ENCODE assay signal across 35 mouse cellular contexts in genomic region chr11:46184946-46185345, GRCm38 (mm10). TPM values are rescaled to one million over a fixed set of nuclear protein-coding genes. Genes with fewer than 3 reads are reported as not detected.
DNase-seq lines count a peak whose midpoint lies in the region; ATAC-seq lines count a peak whose summit lies in the region.
"Had no signal": no experiment of that assay in that cellular context is flagged by ENCODE, and none has a peak within 500 bp of the region (broad histone marks: within the 10 kb centered on the region; RNA-seq: fewer than 3 reads in every experiment).

No protein-coding gene starts in this region.

- H3K4me1 ChIP-seq in embryonic facial prominence, embryonic 12.5 days: peaks cover 12% of the 10 kb centered on the region; the same call in 1 of the 2 replicates
- peaks cover 14% of the 10 kb centered on the region for H3K4me1 ChIP-seq in embryonic facial prominence, embryonic 10.5 days
- H3K4me1 ChIP-seq in heart, embryonic 12.5 days (replicated peaks): peaks cover 4% of the 10 kb centered on the region; the same call in 1 of the 2 replicates
- 0 out of 2 replicates have a peak, but pooled peaks cover 5% of the 10 kb centered on the region for H3K4me1 ChIP-seq in intestine, embryonic 14.5 days (replicated peaks; ENCODE audit: control insufficient read depth, insufficient read depth, low read length)
- 0 out of 2 replicates have a peak, but pooled peaks cover 4% of the 10 kb centered on the region for H3K4me1 ChIP-seq in intestine, embryonic 15.5 days (replicated peaks)
- H3K4me1 ChIP-seq in limb, embryonic 15.5 days: peaks cover 5% of the 10 kb centered on the region; the same call in 1 of the 2 replicates
- H3K4me1 ChIP-seq: midbrain, embryonic 15.5 days; neural tube, embryonic 15.5 days had no signal

- no peak for DNase-seq in embryonic facial prominence, embryonic 10.5 days (ENCODE audit: low spot score)
- no peak for DNase-seq in heart, postnatal 25 days (ENCODE audit: low spot score)
- no peak for DNase-seq in intestine, embryonic 14.5 days (ENCODE audit: low spot score)
- DNase-seq in testis, postnatal 14 days (ENCODE audit: low spot score): no peak
- DNase-seq: adrenal gland, adult 8-10 months; gastrocnemius, postnatal 10 days; heart, postnatal 14 days; kidney, adult 2 months; kidney, postnatal 36 days; liver; lung, adult 2 months; lung, postnatal 10 days; retina, postnatal 1 day; right cerebral cortex, postnatal 14 days; thymus, adult 18-20 months; thymus, postnatal 36 days had no signal

- H3K27ac ChIP-seq in embryonic facial prominence, embryonic 12.5 days: peak overlapping the region; percentile 2; the same call in 1 of the 2 replicates
- no peak overlapping the region; the same call in 1 of the 2 replicates for H3K27ac ChIP-seq in embryonic facial prominence, embryonic 10.5 days (replicated peaks)
- peak overlapping the region; percentile 61 for H3K27ac ChIP-seq in heart, embryonic 12.5 days (ENCODE audit: poor library complexity, severe bottlenecking)
- H3K27ac ChIP-seq in intestine, embryonic 14.5 days (ENCODE audit: low read depth): peak overlapping the region; percentile 38
- no peak overlapping the region for H3K27ac ChIP-seq in intestine, embryonic 15.5 days
- H3K27ac ChIP-seq in limb, embryonic 15.5 days: 0 out of 2 replicates have a peak overlapping the region, but pooled peaks have one; percentile 40
- H3K27ac ChIP-seq: forebrain, embryonic 12.5 days; hindbrain, embryonic 13.5 days; layer of hippocampus, adult 2 months; left cerebral cortex, adult 2 months; liver, embryonic 14.5 days; macrophage; midbrain, embryonic 15.5 days; neural tube, embryonic 15.5 days; stomach, embryonic 15.5 days had no signal

- H3K4me2 ChIP-seq in embryonic facial prominence, embryonic 12.5 days (replicated peaks): no peak overlapping the region
- H3K4me2 ChIP-seq in heart, embryonic 12.5 days: no peak overlapping the region
- H3K4me2 ChIP-seq in intestine, embryonic 14.5 days (ENCODE audit: low read length): no peak overlapping the region
- H3K4me2 ChIP-seq in intestine, embryonic 15.5 days (replicated peaks): no peak overlapping the region
- no peak overlapping the region for H3K4me2 ChIP-seq in limb, embryonic 15.5 days
- H3K4me2 ChIP-seq: forebrain, embryonic 12.5 days; hindbrain, embryonic 13.5 days; midbrain, embryonic 15.5 days; neural tube, embryonic 15.5 days; stomach, embryonic 15.5 days had no signal

- no peak overlapping the region for H3K4me3 ChIP-seq in embryonic facial prominence, embryonic 12.5 days
- no peak overlapping the region for H3K4me3 ChIP-seq in embryonic facial prominence, embryonic 10.5 days
- no peak overlapping the region for H3K4me3 ChIP-seq in heart, embryonic 12.5 days
- no peak overlapping the region for H3K4me3 ChIP-seq in intestine, embryonic 14.5 days (ENCODE audit: low read depth, low read length)
- H3K4me3 ChIP-seq in intestine, embryonic 15.5 days (replicated peaks): no peak overlapping the region
- no peak overlapping the region for H3K4me3 ChIP-seq in limb, embryonic 15.5 days
- H3K4me3 ChIP-seq: erythroblast, embryonic 14.5 days; forebrain, embryonic 12.5 days; hindbrain, embryonic 13.5 days; layer of hippocampus, adult 2 months; left cerebral cortex, adult 2 months; midbrain, embryonic 15.5 days; neural tube, embryonic 15.5 days; stomach, embryonic 15.5 days had no signal

- no peaks in the 10 kb centered on the region for H3K36me3 ChIP-seq in embryonic facial prominence, embryonic 12.5 days
- H3K36me3 ChIP-seq in embryonic facial prominence, embryonic 10.5 days (replicated peaks): no peaks in the 10 kb centered on the region
- H3K36me3 ChIP-seq in heart, embryonic 12.5 days: no peaks in the 10 kb centered on the region
- H3K36me3 ChIP-seq in intestine, embryonic 14.5 days (ENCODE audit: control insufficient read depth, insufficient read depth, low read length): no peaks in the 10 kb centered on the region
- H3K36me3 ChIP-seq in intestine, embryonic 15.5 days: no peaks in the 10 kb centered on the region
- H3K36me3 ChIP-seq in limb, embryonic 15.5 days: no peaks in the 10 kb centered on the region
- H3K36me3 ChIP-seq: forebrain, embryonic 12.5 days; hindbrain, embryonic 13.5 days; midbrain, embryonic 15.5 days; neural tube, embryonic 15.5 days; stomach, embryonic 15.5 days had no signal

- no peaks in the 10 kb centered on the region for H3K9me3 ChIP-seq in embryonic facial prominence, embryonic 12.5 days
- H3K9me3 ChIP-seq in embryonic facial prominence, embryonic 10.5 days: no peaks in the 10 kb centered on the region
- no peaks in the 10 kb centered on the region for H3K9me3 ChIP-seq in heart, embryonic 12.5 days (replicated peaks)
- no peaks in the 10 kb centered on the region for H3K9me3 ChIP-seq in intestine, embryonic 14.5 days (ENCODE audit: control insufficient read depth, low read length)
- no peaks in the 10 kb centered on the region for H3K9me3 ChIP-seq in intestine, embryonic 15.5 days
- H3K9me3 ChIP-seq in limb, embryonic 15.5 days: no peaks in the 10 kb centered on the region
- H3K9me3 ChIP-seq: forebrain, embryonic 12.5 days; hindbrain, embryonic 13.5 days; midbrain, embryonic 15.5 days; neural tube, embryonic 15.5 days; stomach, embryonic 15.5 days had no signal

- H3K9ac ChIP-seq in embryonic facial prominence, embryonic 12.5 days: no peak overlapping the region
- no peak overlapping the region for H3K9ac ChIP-seq in heart, embryonic 12.5 days
- no peak overlapping the region for H3K9ac ChIP-seq in intestine, embryonic 14.5 days (ENCODE audit: low read length)
- H3K9ac ChIP-seq in intestine, embryonic 15.5 days: no peak overlapping the region
- no peak overlapping the region for H3K9ac ChIP-seq in limb, embryonic 15.5 days
- H3K9ac ChIP-seq: forebrain, embryonic 12.5 days; hindbrain, embryonic 13.5 days; liver, embryonic 14.5 days; midbrain, embryonic 15.5 days; neural tube, embryonic 15.5 days; stomach, embryonic 15.5 days had no signal

- intact Hi-C loops in heart, postnatal 25 days (cut with DNase I): no loop called here

- H3K27me3 ChIP-seq in embryonic facial prominence, embryonic 12.5 days: no peaks in the 10 kb centered on the region
- H3K27me3 ChIP-seq in embryonic facial prominence, embryonic 10.5 days (replicated peaks; ENCODE audit: low read depth, poor library complexity, severe bottlenecking): no peaks in the 10 kb centered on the region
- no peaks in the 10 kb centered on the region for H3K27me3 ChIP-seq in heart, embryonic 12.5 days (replicated peaks)
- H3K27me3 ChIP-seq in intestine, embryonic 14.5 days (replicated peaks; ENCODE audit: control insufficient read depth, insufficient read depth, low read length): no peaks in the 10 kb centered on the region
- no peaks in the 10 kb centered on the region for H3K27me3 ChIP-seq in intestine, embryonic 15.5 days (replicated peaks)
- no peaks in the 10 kb centered on the region for H3K27me3 ChIP-seq in limb, embryonic 15.5 days
- H3K27me3 ChIP-seq: CH12.LX; forebrain, embryonic 12.5 days; hindbrain, embryonic 13.5 days; midbrain, embryonic 15.5 days; neural tube, embryonic 15.5 days; stomach, embryonic 15.5 days had no signal

- 69% methylated on average over 3 of the region's 3 CpGs for WGBS in embryonic facial prominence, embryonic 12.5 days
- WGBS in embryonic facial prominence, embryonic 10.5 days: 81% methylated on average over 3 of the region's 3 CpGs
- WGBS in heart, embryonic 12.5 days: 57% methylated on average over 3 of the region's 3 CpGs
- WGBS in intestine, embryonic 14.5 days: 81% methylated on average over 3 of the region's 3 CpGs
- 76% methylated on average over 3 of the region's 3 CpGs for WGBS in intestine, embryonic 15.5 days
- 60% methylated on average over 3 of the region's 3 CpGs for WGBS in limb, embryonic 15.5 days

- ATAC-seq in embryonic facial prominence, embryonic 12.5 days (ENCODE audit: insufficient number of reproducible peaks, insufficient read depth, low FRiP score, low TSS enrichment): no peak
- no peak for ATAC-seq in heart, embryonic 12.5 days (ENCODE audit: insufficient number of reproducible peaks, low FRiP score)
- no peak for ATAC-seq in intestine, embryonic 14.5 days (replicated peaks; ENCODE audit: low FRiP score, low TSS enrichment, low read depth)
- ATAC-seq in intestine, embryonic 15.5 days: no peak
- ATAC-seq in limb, embryonic 15.5 days (ENCODE audit: insufficient number of reproducible peaks, low FRiP score, low TSS enrichment, low read depth): no peak
- ATAC-seq: inflammation-experienced regulatory T-cells, adult 6 months; midbrain, embryonic 15.5 days had no signal

RNA-seq across cellular contexts. Expression of gene Nipal4, which starts 18.6 kb away (rescaled TPM):
- 0.43 and 0.79 TPM in 2 replicates for polyA plus RNA-seq in embryonic facial prominence, embryonic 12.5 days (2016; fragmentation: Nextera tagmentation; extraction: Ambion mirVana)
- 0.29 and 0.71 TPM in 2 replicates for polyA plus RNA-seq in embryonic facial prominence, embryonic 10.5 days (2016; fragmentation: Nextera tagmentation; extraction: Ambion mirVana)
- 21.7 and 22.9 TPM in 2 replicates for polyA plus RNA-seq in heart, embryonic 12.5 days (2016; fragmentation: Nextera tagmentation; extraction: Ambion mirVana)
- total RNA-seq in heart, postnatal 25 days (2021): under 1 TPM in 1 of 2 experiments, not detected in 1; 0.08 TPM
- 3.5 and 4.5 TPM in 2 replicates for polyA plus RNA-seq in intestine, embryonic 14.5 days (2014; fragmentation: Nextera tagmentation; extraction: Ambion mirVana)
- 3.1 and 3.6 TPM in 2 replicates for polyA plus RNA-seq in intestine, embryonic 15.5 days (2015; fragmentation: Nextera tagmentation; extraction: Ambion mirVana)
- 15.2 and 15.9 TPM in 2 replicates for polyA plus RNA-seq in limb, embryonic 15.5 days (2015; fragmentation: Nextera tagmentation; extraction: Ambion mirVana)
- total RNA-seq: megakaryocyte-erythroid progenitor cell, adult 5-6 weeks had no signal
- polyA plus RNA-seq: erythroblast, embryonic 14.5 days; macrophage had no signal

RNA-seq across cellular contexts. Expression of gene Fndc9, which starts 50.4 kb away (rescaled TPM):
- 0.12 and 0.19 TPM in 2 replicates for polyA plus RNA-seq in embryonic facial prominence, embryonic 12.5 days (2016; fragmentation: Nextera tagmentation; extraction: Ambion mirVana)
- polyA plus RNA-seq in embryonic facial prominence, embryonic 10.5 days (2016; fragmentation: Nextera tagmentation; extraction: Ambion mirVana): 0.26 and 0.29 TPM in 2 replicates
- 0.09 and 0.10 TPM in 2 replicates for polyA plus RNA-seq in heart, embryonic 12.5 days (2016; fragmentation: Nextera tagmentation; extraction: Ambion mirVana)
- not detected for total RNA-seq in heart, postnatal 25 days (2021)
- polyA plus RNA-seq in intestine, embryonic 14.5 days (2014; fragmentation: Nextera tagmentation; extraction: Ambion mirVana): 0.09 and 0.38 TPM in 2 replicates
- polyA plus RNA-seq in intestine, embryonic 15.5 days (2015; fragmentation: Nextera tagmentation; extraction: Ambion mirVana): 0.16 TPM in 1 of 2 replicates, not detected in the other
- polyA plus RNA-seq in limb, embryonic 15.5 days (2015; fragmentation: Nextera tagmentation; extraction: Ambion mirVana): 2.3 and 3.4 TPM in 2 replicates
- total RNA-seq: adrenal gland, adult 8-10 months; adrenal gland, postnatal 4 days; gastrocnemius, postnatal 10 days; heart, postnatal 14 days; megakaryocyte-erythroid progenitor cell, adult 5-6 weeks had no signal
- polyA plus RNA-seq: erythroblast, embryonic 14.5 days; kidney, adult 2 months; liver, embryonic 14.5 days; macrophage; small intestine, adult 2 months had no signal

Comparison
In these comparisons a context has a peak if more than half of its experiments do, and no peak if none do; other contexts are left out.
1. H3K27ac ChIP-seq: peak in embryonic facial prominence, embryonic 12.5 days (single experiment), heart, embryonic 12.5 days (single experiment), intestine, embryonic 14.5 days (single experiment) and limb, embryonic 15.5 days (single experiment); none in embryonic facial prominence, embryonic 10.5 days (single experiment) and intestine, embryonic 15.5 days (single experiment).